Mouse (Mus musculus) embryo, embryonic 11.5 days (tissue): ENCODE data around the gene Cst6.
A peak's percentile ranks its signal among the peaks of the same experiment; 100 is the strongest.
"Not testable (repeated sequence)": the region's sequence is repeated elsewhere in the genome, so short reads cannot be mapped to it uniquely, and the experiment has no call there.

Experiments used
- DNase-seq: peaks from one replicate; pipeline ENCODE4 v3.0.0-alpha.2; 2012; ENCODE audit warnings: low read depth, low spot score

Cst6 gene

DNA sequence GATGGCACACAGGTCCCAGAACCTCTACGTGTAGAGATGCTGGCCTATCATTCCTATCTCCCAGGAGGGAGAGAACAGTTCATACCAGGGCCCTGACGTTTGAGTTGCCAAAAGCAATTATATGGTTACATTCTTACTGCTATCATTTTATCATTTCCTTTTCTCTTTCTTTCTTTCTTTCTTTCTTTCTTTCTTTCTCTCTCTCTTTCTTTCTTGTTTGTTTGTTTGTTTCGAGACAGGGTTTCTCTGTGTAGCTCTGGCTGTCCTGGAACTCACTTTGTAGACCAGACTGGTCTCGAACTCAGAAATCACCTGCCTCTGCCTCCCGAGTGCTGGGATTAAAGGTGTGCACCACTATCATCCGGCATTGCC, at the start of gene Cst6:
Cst6 (minus strand) TSS at position 73 of the 372 bp plus-strand sequence.
- not testable (repeated sequence) for DNase-seq

DNA sequence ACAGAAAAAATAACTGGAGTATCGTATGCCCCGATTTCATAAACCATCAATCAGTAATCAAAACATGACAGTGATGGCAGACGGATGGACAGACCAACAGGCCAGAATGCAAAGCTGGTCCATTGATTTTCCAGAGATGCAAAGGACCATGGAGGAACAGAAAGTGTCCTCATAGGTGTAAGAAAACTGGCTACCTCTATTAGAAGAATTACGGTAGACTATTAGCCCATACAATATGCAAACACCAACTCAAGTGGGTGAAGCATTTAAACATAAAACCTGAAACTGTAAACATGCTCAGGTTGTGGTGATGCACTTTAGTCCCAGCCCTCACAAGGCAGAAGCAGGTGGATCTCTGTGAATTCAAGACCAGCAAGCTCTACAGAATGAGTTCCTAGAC, 46.0 kb upstream of the Cst6 start:
- no peak for DNase-seq

DNA sequence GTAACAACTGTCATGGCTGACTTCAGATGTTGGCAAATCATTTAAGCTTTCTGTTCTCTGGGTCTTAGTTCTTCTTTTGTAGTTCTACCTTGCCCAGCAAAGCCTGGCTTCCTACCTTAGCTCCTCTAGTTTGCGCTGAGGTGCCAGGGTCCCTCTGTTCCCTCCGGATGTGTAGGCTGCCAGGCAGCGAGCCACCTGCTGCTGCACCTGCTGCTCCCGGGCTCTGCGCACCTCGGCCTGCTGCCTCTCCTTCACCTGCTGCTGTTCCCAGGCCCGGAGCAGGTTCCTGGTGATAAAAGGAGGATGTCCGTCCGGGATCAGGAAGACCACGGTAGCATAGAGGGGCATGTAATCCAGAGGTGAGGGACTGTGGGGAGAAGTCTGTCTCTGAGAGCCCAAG, 44.8 kb upstream of the Cst6 start:
- no peak for DNase-seq

DNA sequence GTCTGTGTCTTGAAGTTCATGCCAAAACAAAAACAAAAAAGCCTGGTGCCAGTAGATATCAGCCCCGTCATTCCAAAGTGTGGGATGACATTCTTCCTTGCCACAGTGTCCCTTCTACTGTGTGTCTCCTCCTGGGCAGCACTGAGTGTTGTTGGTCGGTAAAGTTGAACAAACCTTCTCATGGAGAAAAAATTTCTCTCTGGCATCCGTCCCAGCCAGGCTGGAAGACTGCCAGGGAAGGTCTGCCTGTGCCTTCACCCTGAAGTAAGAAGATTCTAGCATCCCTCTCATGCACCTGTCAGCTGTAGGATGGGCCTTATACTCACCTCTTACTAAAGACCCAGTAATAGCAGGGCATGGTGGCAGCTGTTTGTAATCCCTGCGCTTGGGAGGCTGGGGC, 43.5 kb upstream of the Cst6 start:
- no peak for DNase-seq

DNA sequence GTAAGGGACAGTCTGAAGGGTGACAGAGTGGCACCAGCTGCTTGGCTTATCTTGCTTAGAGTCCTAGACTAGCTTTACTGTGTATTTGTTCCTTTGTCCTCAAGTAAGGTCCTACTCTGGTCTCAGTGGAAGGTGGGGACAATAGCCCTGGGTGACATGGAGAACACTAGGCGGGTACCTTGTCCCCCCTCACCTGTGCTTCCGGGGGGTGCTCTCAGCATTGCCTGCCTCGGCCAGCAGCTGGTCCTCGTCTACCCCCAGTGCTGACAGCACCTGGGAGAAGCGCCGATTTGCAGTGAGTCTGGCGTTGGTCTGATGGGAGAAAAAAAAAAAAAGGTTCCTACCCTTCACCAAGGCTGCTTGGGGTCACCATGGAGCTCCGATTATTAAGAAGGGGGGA, 41.0 kb upstream of the Cst6 start:
- DNase-seq, result no peak

DNA sequence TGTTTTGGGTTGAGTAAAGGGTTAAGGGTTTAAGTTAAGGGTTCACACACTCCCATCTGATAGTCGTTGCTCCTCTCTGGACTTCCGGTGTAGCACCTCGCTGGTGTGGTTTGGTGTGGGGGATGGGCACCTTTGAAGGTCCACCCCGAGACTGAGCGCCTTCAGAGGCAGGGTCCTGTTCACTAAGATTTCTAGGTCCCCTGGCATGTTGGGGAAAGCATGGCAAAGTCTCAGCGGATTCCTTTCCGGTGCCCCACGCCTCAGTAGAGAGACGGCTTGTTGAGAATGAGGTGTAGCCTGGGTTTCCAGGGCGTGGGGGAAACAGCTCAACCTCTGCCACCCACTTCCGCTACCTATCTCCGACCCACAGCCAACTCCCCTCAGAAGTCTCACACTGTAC, 40.3 kb upstream of the Cst6 start:
- DNase-seq, result no peak

DNA sequence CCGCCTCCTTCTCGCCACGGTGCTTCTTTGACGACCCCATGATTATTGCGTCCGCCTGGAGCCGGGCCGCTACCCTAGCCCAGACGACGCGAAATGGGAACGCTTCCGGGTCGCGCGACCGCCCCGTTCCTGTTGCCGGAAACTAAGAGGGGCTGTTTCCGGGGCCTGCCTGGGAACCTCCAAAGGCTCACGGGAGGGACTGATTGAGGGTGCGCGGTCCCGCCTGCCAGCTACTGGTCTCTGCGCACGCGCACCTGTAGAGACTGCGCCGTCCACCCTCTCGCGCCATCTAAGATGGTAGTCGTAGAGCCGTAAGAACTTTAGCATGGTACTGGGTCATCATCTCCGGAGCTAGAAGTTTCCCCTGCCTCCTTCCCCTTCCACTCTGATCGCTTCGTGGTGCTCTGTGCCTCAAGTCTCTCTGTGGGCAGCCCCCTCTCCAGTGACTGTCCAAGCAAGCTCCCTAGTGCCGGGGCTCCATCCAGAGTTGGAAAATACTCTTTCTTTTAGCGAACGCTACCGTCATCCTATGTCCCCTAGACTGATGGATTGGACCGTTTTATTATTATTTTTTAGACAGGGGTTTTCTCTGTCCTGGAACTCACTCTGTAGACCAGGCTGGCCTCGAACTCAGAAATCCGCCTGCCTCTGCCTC, 39.3 kb upstream of the Cst6 start, which contains the start of gene Sart1:
Sart1 (minus strand) TSS at position 116 of the 655 bp plus-strand sequence.
- peak; percentile 92 for DNase-seq

DNA sequence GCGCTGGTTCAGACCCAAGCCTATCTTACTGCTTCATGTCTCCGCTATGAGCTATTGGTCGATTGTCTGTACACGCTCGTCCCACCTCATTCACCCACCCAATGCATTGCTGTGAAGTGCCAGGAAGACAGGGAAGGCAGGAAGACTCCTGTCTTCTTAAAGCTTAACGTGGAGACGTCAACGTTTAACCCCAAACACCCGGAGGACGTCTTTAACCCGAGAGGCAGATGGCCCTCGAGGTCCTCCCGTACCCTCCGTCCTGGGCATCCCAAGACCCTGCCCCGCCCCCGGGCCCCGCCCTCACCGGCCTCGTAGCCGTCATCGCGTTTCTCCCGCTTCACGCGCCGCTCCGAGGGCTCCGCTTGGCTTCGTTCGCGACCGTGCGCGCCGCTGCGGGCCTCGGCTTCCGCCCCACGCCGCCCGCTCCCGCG, 38.7 kb upstream of the Cst6 start:
- no peak for DNase-seq

DNA sequence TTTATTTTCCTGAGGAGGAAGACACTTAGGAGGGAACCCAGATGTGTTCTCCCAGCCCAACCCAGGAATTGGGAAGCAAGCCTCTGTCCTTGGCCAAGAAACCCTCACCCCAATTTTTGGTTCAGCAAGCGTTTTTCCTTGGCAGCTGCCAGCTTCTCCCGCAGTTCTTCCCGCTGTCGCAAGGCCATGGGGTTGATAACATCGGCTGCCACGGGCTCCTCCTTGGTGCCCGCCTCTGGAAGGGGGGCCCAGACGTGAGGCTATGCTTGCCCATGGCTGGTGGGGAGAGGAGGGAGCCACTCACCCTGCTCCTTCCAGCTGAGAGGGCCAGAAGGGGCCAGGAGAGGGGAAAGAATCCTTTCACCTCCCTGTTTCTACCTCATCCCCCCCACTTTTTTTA, 35.3 kb upstream of the Cst6 start:
- DNase-seq, result no peak

DNA sequence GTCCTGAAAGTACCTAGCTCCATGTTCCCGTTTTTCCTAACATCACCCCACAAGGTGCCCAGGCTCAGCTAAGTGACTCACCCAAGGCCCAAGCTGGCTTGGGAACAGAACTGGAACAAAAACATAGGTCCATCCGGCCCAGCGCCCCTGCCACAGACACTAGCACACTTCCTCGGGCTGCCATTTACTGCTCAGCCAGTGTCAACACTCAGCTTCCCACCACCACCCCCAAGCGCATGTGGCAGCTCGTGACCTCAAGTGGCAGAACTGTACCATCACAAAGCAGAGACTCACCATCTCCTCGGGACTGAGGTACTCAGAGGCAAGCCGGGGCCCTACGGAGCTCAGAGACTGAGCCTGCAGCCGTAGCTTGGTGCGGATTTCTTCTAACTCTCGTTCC, 34.0 kb upstream of the Cst6 start:
- DNase-seq, result no peak

DNA sequence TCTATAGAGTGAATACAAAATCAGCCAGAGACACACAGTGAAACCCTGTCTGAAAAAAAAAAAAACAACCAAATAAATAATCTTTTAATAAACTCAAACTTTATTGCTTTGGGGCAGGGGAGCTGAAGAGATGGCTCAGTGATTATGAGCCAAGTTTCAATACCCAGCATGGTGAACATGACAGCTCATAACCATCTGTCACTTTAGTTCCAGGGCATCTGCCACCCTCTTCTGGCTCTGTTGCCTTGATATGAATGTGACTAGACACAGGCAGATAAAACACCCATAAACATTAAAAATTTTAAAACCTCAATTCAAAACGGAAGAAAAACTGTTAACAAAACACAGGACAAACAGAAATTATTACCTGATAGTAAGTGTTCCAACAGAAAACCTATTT, 28.1 kb upstream of the Cst6 start:
- no peak for DNase-seq

DNA sequence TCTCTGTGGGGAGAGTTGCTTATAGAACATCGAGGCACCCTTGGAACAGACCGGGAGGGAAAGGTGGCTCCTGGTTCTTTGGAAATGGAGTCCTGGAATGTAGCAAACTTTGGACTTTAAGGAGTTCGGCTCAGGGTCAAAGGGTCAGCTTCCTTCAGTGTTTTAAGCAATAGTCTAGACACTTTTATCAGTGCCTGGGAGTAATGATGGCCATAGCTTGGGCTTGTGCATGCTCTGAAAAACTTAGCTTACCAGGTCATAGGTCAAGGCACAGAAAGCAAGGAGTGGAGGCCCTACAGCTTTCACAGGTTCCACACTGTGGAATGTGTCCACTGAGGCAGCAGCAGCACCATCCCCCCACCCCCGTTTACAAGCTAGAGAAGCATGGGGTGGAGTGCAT, 25.4 kb upstream of the Cst6 start:
- no peak for DNase-seq

DNA sequence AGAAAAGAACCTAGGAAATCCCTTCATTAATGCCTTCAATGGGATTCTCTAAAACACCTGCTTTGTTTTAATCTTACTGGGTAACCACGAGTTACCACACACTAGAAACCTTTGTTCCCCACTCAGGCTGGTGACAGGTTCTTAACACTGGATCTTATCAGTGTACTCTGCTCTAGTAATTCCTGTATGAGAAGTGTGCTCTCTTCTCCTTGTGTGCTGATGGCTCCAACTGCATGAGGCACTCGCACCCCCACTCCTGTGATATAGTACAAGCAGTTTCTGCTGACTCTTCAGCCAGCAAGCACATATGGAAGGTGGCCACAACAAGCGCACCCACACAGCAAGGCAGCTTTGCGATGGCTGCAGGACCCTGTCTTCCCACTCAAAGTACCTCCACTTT, 24.8 kb upstream of the Cst6 start:
- no peak for DNase-seq

DNA sequence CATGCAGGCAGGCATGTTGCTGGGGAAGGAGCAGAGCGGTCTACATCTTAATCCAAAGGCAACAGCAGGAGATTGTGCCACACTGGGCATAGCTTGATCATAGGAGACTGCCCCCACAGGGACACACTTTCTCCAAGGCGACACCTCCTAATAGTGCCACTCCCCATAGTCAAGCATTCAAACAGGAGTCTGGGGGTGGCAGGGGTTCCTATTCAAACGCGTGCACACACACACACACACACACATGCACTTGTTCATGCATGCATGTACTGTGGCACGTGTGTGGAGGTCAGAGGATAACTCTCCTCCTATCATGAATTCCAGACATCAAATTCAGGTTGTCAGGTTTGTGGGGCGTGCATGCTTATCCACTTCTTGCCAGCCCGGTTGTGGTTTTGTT, 23.4 kb upstream of the Cst6 start:
- no peak for DNase-seq

DNA sequence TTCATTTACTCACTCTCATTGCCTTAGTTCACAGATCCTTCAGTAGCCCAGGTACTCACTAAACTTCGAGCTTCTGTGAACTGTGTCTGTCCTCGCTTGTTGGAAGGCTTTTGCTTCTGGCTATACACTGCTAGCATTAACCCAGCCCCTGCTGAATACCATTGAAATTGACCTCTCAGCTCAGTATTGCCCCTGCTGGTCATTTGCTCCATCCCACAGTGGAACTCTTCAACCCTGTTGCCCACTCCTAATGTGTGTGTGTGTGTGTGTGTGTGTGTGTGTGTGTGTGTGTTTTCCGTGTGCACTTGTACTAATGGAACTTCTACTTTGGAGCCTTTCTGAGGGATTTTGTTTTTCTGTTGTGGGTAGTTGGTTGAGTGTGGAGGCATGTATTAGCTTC, 21.6 kb upstream of the Cst6 start:
- no peak for DNase-seq

DNA sequence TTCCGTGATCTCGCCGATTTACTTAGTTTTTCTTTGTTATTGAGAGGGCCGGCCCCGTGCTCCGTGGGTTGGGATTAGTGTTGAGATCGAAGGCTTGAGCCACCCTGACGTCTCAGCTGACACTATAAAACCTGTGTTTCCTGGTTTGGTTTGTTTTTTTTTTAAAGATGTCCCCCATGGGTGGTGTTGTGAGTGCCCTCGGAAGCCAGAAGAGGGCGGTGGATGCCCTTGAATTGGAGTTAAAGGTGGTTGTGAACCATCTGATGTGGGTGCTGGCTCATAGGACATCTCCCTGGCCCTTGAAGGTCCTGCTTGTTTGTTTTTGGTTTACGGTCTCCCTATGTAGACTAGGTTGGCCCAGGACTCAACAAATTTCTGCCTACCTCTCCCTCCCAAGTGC, 18.1 kb upstream of the Cst6 start:
- no peak for DNase-seq

DNA sequence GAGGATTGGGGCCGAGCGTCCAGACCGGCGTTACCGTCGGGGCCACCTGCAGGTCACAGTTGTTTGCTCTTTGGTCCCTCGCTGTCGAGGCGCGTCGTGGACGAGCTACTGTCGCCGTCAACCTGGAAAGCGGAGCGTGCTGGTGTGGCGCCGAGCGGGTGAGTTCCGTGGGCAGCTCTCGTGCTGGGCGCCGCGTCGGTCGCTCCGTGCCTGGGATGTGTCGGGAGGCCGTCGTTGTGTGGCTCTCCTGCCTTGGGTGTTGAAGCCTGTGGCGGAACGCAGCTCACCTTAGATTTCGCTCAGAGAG, 17.6 kb upstream of the Cst6 start, which contains the start of gene Banf1:
Banf1 (minus strand) TSS at position 116 of the 307 bp plus-strand sequence.
- no peak for DNase-seq

DNA sequence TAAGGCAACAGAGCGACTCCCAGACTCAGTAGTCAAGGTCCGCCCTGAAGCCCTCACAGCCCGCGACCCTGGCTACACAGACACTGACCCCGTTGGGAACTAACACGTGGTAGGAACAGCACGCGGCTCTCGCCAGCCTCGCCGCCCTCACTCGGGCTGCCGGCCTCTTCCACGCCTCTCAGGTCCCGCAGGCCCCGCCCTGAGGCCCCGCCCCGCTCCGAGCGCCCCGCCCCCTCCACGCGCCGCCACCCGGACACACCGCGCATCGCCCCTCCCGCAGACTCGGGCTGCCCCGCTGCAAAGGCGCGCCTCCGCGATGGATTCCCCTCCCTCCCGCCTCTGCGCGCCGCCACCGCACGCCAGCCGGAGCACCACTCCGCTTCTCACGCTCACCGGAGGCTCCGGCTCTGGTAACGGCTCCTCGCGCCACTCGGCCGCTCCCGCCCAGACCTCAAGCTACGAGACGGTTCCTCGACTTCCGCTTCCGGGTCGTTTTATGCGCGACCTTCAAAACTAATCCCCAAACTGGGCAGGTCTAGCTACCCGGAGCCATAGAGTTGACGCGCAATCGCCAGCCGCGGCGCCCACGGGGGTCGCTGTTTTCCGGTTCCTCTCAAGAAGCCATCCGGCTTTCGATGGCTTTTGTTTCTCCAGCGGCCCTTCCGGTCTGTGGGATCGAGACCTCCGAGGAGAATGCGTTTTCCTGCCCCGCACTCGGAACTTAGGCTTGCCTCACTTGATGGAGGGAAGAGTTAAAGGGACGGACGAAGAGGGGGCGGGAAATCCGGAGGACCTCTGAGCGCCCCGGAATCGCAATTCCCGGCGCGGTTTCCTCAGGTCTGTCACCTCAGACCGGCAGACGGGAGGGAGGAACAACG, 17.0 kb upstream of the Cst6 start, which contains the start of gene Eif1ad:
Eif1ad (plus strand) TSS at position 567 of the 878 bp plus-strand sequence.
- peak; percentile 95 for DNase-seq

DNA sequence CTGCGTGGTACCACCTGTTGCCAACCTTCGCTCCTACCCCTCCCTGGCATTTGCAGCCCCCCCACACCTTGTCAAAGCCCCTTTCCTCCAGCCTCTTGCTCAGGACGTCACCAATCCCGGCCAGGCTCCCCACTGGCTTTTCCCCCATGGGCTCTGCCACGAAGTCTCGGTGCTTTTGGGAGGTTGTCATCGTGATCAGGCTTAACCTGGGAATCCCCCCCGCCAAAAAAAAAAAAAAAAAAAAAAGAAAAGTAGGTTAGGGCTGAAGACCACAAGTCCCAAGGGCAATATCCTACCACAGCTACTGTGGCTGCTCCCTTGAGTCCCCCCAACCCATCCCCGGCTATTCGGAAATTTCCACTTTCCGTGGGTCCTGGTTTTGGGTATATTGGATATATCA, 16.4 kb upstream of the Cst6 start:
- no peak for DNase-seq

DNA sequence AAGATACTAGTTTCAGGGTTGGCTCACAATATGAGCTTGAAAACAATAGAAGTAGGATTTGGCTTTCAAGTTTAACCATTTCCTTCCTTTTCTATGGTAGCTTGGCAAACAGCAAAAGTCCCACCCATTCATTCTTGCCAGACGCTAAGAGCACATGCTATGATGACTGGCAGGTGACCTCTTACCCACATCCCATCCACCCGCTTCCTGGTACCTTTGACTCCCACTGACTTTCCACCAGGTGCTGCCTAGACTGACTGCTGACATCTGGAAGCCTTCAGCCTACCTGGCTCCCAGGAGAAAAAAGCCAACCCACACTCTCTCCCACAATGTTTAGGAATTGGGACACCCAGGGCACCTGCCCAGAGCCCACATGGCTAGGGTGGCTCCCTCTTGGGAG, 14.8 kb upstream of the Cst6 start:
- no peak for DNase-seq

DNA sequence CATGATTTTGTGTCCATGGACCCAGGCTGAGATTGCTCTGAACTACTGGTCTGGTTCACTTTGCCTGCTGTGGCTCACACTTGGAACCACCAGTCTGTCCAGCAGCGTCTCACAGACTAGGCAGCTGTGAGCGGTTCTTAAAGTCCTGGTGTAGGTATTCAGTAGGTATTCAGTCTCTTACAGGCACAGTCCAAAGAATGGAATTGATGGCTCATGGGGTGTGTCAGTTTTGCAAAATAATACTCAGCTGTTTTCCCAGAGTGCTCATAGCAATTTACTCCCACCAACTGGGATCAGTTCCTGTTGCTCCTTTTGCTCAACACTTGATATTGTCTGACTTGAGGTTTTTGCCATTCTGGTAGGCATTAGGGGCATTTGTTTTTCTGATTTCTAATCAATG, 12.8 kb upstream of the Cst6 start:
- no peak for DNase-seq

DNA sequence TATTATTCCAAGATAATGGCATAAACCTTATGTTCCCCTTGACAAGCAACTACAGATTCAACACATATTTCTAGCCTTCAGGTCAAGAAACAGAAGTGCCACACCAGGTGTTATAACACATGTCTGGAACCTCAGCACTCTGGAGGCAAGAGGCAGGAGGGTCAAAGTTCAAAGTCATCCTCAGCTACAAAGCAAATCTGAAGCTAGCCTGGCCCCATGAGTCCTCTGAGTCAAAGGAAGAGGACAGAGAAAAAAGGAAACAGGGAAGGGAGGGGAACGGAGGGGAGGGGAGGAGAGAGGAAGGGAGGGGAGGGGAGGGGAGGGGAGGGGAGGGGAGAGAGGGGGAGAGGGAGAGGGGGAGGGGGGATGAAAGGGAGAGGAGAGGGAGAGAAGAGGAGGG, 6.7 kb upstream of the Cst6 start:
- DNase-seq, result no peak

DNA sequence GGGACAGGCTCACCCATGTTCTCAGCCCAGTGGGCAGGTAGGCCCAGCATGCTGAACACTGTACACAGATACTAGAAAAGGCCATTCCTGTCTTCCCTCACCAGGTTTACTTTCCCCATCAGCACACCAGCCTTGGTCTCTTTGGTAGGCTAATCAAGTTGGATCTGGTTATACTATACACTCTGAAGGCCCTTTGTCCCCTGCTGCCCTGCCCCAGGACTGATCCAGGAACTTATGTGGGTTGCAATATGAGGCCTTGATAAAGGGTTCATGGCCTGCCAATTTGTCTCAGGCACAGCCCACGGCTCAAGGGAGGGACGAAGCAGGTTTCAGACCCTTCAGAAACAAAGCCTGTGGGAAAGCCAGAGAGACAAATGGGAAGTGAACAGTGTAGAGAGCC, 4.2 kb upstream of the Cst6 start:
- DNase-seq, result no peak
